Mouse (Mus musculus): ENCODE results near the gene Adora1.

Adora1 gene

GRCm38 (mm10) chr1:134216629-134216971, 18.6 kb downstream of the Adora1 start:
- DNase-seq (ENCODE audit: low read depth, low spot score) = no peak

- no peak for DNase-seq (ENCODE audit: low read depth, low spot score)
Measured at GRCm38 (mm10) chr1:134215751-134216628, 19.2 kb downstream of the Adora1 start.

GRCm38 (mm10) chr1:134215059-134215458, 20.2 kb downstream of the Adora1 start:
- DNase-seq (ENCODE audit: low read depth, low spot score) = no peak

GRCm38 (mm10) chr1:134213405-134213804, 21.8 kb downstream of the Adora1 start:
- no peak for DNase-seq (ENCODE audit: low read depth, low spot score)

GRCm38 (mm10) chr1:134212351-134212750, 22.9 kb downstream of the Adora1 start:
- no peak for DNase-seq (ENCODE audit: low read depth, low spot score)

GRCm38 (mm10) chr1:134211631-134212030, 23.6 kb downstream of the Adora1 start:
- no peak for DNase-seq (ENCODE audit: low read depth, low spot score)

- DNase-seq (ENCODE audit: low read depth, low spot score) = no peak
Measured at GRCm38 (mm10) chr1:134211043-134211442, 24.2 kb downstream of the Adora1 start.

- no peak for DNase-seq (ENCODE audit: low read depth, low spot score)
Measured at GRCm38 (mm10) chr1:134210179-134210755, 25.0 kb downstream of the Adora1 start.

- DNase-seq (ENCODE audit: low read depth, low spot score) = no peak
Measured at GRCm38 (mm10) chr1:134206085-134206484, 29.1 kb downstream of the Adora1 start.

GRCm38 (mm10) chr1:134205296-134206018, 29.8 kb downstream of the Adora1 start:
- DNase-seq (ENCODE audit: low read depth, low spot score) = no peak

GRCm38 (mm10) chr1:134204230-134204629, 31.0 kb downstream of the Adora1 start:
- DNase-seq (ENCODE audit: low read depth, low spot score) = no peak

- DNase-seq (ENCODE audit: low read depth, low spot score) = peak; percentile 56
Measured at GRCm38 (mm10) chr1:134201751-134202420, 33.3 kb downstream of the Adora1 start.

GRCm38 (mm10) chr1:134200998-134201686, 34.1 kb downstream of the Adora1 start:
- no peak for DNase-seq (ENCODE audit: low read depth, low spot score)

- no peak for DNase-seq (ENCODE audit: low read depth, low spot score)
Measured at GRCm38 (mm10) chr1:134200481-134200880, 34.8 kb downstream of the Adora1 start.

- no peak for DNase-seq (ENCODE audit: low read depth, low spot score)
Measured at GRCm38 (mm10) chr1:134198197-134198995, 36.8 kb downstream of the Adora1 start.

- DNase-seq (ENCODE audit: low read depth, low spot score) = no peak
Measured at GRCm38 (mm10) chr1:134197325-134197982, 37.8 kb downstream of the Adora1 start.

GRCm38 (mm10) chr1:134196386-134196785, 38.8 kb downstream of the Adora1 start:
- peak; percentile 34 for DNase-seq (ENCODE audit: low read depth, low spot score)

- peak; percentile 21 for DNase-seq (ENCODE audit: low read depth, low spot score)
Measured at GRCm38 (mm10) chr1:134195979-134196378, 39.3 kb downstream of the Adora1 start.

GRCm38 (mm10) chr1:134195571-134195970, 39.7 kb downstream of the Adora1 start:
- no peak for DNase-seq (ENCODE audit: low read depth, low spot score)

GRCm38 (mm10) chr1:134195117-134195516, 40.1 kb downstream of the Adora1 start:
- DNase-seq (ENCODE audit: low read depth, low spot score) = no peak

Measured in mesoderm, embryonic 11.5 days (tissue).